Comparison of ENCODE assay signal across 20 mouse cellular contexts in genomic region chr16:92988000-92988399, GRCm38 (mm10).
DNase-seq lines count a peak whose midpoint lies in the region; ATAC-seq and TF ChIP-seq lines count a peak whose summit lies in the region.
"Had no signal": no experiment of that assay in that cellular context is flagged by ENCODE, and none has a peak within 500 bp of the region (broad histone marks: within the 10 kb centered on the region; RNA-seq: fewer than 3 reads in every experiment).

No protein-coding gene starts in this region.

- no peak overlapping the region for H3K27ac ChIP-seq in hindbrain, postnatal 0 days
- no peak overlapping the region for H3K27ac ChIP-seq in hindbrain, embryonic 11.5 days (ENCODE audit: low read depth, low read length)
- H3K27ac ChIP-seq in lung, postnatal 0 days (ENCODE audit: low read length): no peak overlapping the region
- no peak overlapping the region for H3K27ac ChIP-seq in kidney, embryonic 14.5 days (ENCODE audit: low read depth, low read length)
- H3K27ac ChIP-seq: hindbrain, embryonic 10.5 days; limb, embryonic 15.5 days; neural tube, embryonic 13.5 days had no signal

- peak; percentile 57 for TF ChIP-seq CTCF in hindbrain, postnatal 0 days (IDR thresholded peaks at IDR 0.05; ENCODE audit: low read depth)
- TF ChIP-seq CTCF in lung, postnatal 0 days (IDR thresholded peaks at IDR 0.05): peak; percentile 40

- H3K4me2 ChIP-seq in hindbrain, postnatal 0 days (ENCODE audit: low read depth, low read length): no peak overlapping the region
- no peak overlapping the region for H3K4me2 ChIP-seq in hindbrain, embryonic 11.5 days (replicated peaks; ENCODE audit: low read depth, low read length)
- H3K4me2 ChIP-seq in lung, postnatal 0 days (replicated peaks; ENCODE audit: low read depth, low read length): no peak overlapping the region
- no peak overlapping the region for H3K4me2 ChIP-seq in kidney, embryonic 14.5 days (replicated peaks; ENCODE audit: low read depth, low read length)
- H3K4me2 ChIP-seq: limb, embryonic 15.5 days; midbrain, embryonic 11.5 days; neural tube, embryonic 13.5 days had no signal

- peak; percentile 7 for DNase-seq in hindbrain, postnatal 0 days (ENCODE audit: low spot score)
- DNase-seq in hindbrain, embryonic 11.5 days (ENCODE audit: low spot score): no peak
- DNase-seq in lung, postnatal 0 days (ENCODE audit: low spot score): no peak
- no peak for DNase-seq in lung, postnatal 14 days
- peak; percentile 10 for DNase-seq in brain, adult 2 months (ENCODE audit: low read depth, low spot score)
- peak; percentile 11 for DNase-seq in splenic B cell, adult 2 months (ENCODE audit: low read depth, low spot score)
- DNase-seq: adrenal gland, adult 8-10 months; cerebellum, postnatal 10 days; embryo, embryonic 11 days; layer of hippocampus, postnatal 36 days; lung, postnatal 4 days; thymus, adult 18-20 months had no signal

- TF ChIP-seq EP300 in lung, postnatal 0 days (IDR thresholded peaks at IDR 0.05): no peak

- no peaks in the 10 kb centered on the region for H3K27me3 ChIP-seq in hindbrain, postnatal 0 days (ENCODE audit: insufficient read depth, low read length)
- no peaks in the 10 kb centered on the region for H3K27me3 ChIP-seq in hindbrain, embryonic 11.5 days (ENCODE audit: control insufficient read depth, insufficient read depth, low read length)
- no peaks in the 10 kb centered on the region for H3K27me3 ChIP-seq in lung, postnatal 0 days (replicated peaks; ENCODE audit: insufficient read depth, low read length)
- no peaks in the 10 kb centered on the region for H3K27me3 ChIP-seq in splenic B cell, adult 2 months (ENCODE audit: control insufficient read depth, insufficient read depth, low read length, poor library complexity, severe bottlenecking)
- no peaks in the 10 kb centered on the region for H3K27me3 ChIP-seq in kidney, embryonic 14.5 days (ENCODE audit: control insufficient read depth, insufficient read depth, low read length)
- H3K27me3 ChIP-seq: limb, embryonic 15.5 days; neural tube, embryonic 13.5 days had no signal

- WGBS in hindbrain, postnatal 0 days: 88% methylated on average over 3 of the region's 3 CpGs
- 76% methylated on average over 3 of the region's 3 CpGs for WGBS in hindbrain, embryonic 11.5 days
- 82% methylated on average over 3 of the region's 3 CpGs for WGBS in lung, postnatal 0 days
- WGBS in kidney, embryonic 14.5 days: 89% methylated on average over 3 of the region's 3 CpGs

- ATAC-seq in hindbrain, postnatal 0 days: no peak
- ATAC-seq in hindbrain, embryonic 11.5 days (ENCODE audit: low FRiP score): no peak
- no peak for ATAC-seq in lung, postnatal 0 days
- no peak for ATAC-seq in megakaryocyte-erythroid progenitor cell, adult 5-6 weeks (replicated peaks; ENCODE audit: low FRiP score, low TSS enrichment, poor library complexity, severe bottlenecking)
- no peak for ATAC-seq in kidney, embryonic 14.5 days (ENCODE audit: low FRiP score, low TSS enrichment)
- ATAC-seq: forebrain, embryonic 16.5 days; inflammation-experienced regulatory T-cells, adult 6 months had no signal

- H3K9me3 ChIP-seq in hindbrain, postnatal 0 days (ENCODE audit: low read length): no peaks in the 10 kb centered on the region
- no peaks in the 10 kb centered on the region for H3K9me3 ChIP-seq in hindbrain, embryonic 11.5 days (ENCODE audit: control insufficient read depth, low read length)
- H3K9me3 ChIP-seq in lung, postnatal 0 days (ENCODE audit: low read length): no peaks in the 10 kb centered on the region
- H3K9me3 ChIP-seq in kidney, embryonic 14.5 days (ENCODE audit: control insufficient read depth, low read length): no peaks in the 10 kb centered on the region
- H3K9me3 ChIP-seq: hindbrain, embryonic 10.5 days; limb, embryonic 15.5 days; neural tube, embryonic 13.5 days had no signal

- H3K36me3 ChIP-seq in hindbrain, postnatal 0 days (ENCODE audit: insufficient read depth, low read length): no peaks in the 10 kb centered on the region
- H3K36me3 ChIP-seq in hindbrain, embryonic 11.5 days (ENCODE audit: control insufficient read depth, insufficient read depth, low read length): no peaks in the 10 kb centered on the region
- H3K36me3 ChIP-seq in lung, postnatal 0 days (ENCODE audit: insufficient read depth, low read length): no peaks in the 10 kb centered on the region
- H3K36me3 ChIP-seq in splenic B cell, adult 2 months (ENCODE audit: control insufficient read depth, insufficient read depth, low read length, poor library complexity, severe bottlenecking): no peaks in the 10 kb centered on the region
- H3K36me3 ChIP-seq in kidney, embryonic 14.5 days (ENCODE audit: control insufficient read depth, insufficient read depth, low read length): no peaks in the 10 kb centered on the region
- H3K36me3 ChIP-seq: hindbrain, embryonic 10.5 days; limb, embryonic 15.5 days; neural tube, embryonic 13.5 days had no signal

- H3K4me1 ChIP-seq in hindbrain, postnatal 0 days (ENCODE audit: insufficient read depth, low read length): no peaks in the 10 kb centered on the region
- H3K4me1 ChIP-seq in hindbrain, embryonic 11.5 days (replicated peaks; ENCODE audit: control insufficient read depth, insufficient read depth, low read length): no peaks in the 10 kb centered on the region
- H3K4me1 ChIP-seq in lung, postnatal 0 days (ENCODE audit: insufficient read depth, low read depth, low read length): no peaks in the 10 kb centered on the region
- H3K4me1 ChIP-seq in kidney, embryonic 14.5 days (ENCODE audit: control insufficient read depth, insufficient read depth, low read length): no peaks in the 10 kb centered on the region

- H3K4me3 ChIP-seq in hindbrain, postnatal 0 days (ENCODE audit: low read length): no peak overlapping the region
- H3K4me3 ChIP-seq in hindbrain, embryonic 11.5 days (ENCODE audit: low read depth, low read length): no peak overlapping the region
- H3K4me3 ChIP-seq in lung, postnatal 0 days (ENCODE audit: low read depth, low read length): no peak overlapping the region
- H3K4me3 ChIP-seq in kidney, embryonic 14.5 days (ENCODE audit: low read length): no peak overlapping the region
- H3K4me3 ChIP-seq: hindbrain, embryonic 10.5 days; limb, embryonic 15.5 days; neural tube, embryonic 13.5 days had no signal

- H3K9ac ChIP-seq in hindbrain, postnatal 0 days (replicated peaks; ENCODE audit: low read length): no peak overlapping the region
- H3K9ac ChIP-seq in hindbrain, embryonic 11.5 days (ENCODE audit: low read depth, low read length): no peak overlapping the region
- H3K9ac ChIP-seq in lung, postnatal 0 days (replicated peaks; ENCODE audit: low read depth): no peak overlapping the region
- H3K9ac ChIP-seq in kidney, embryonic 14.5 days (ENCODE audit: low read depth, low read length): no peak overlapping the region
- H3K9ac ChIP-seq: limb, embryonic 15.5 days; neural tube, embryonic 13.5 days had no signal

Comparison
In these comparisons a context has a peak if more than half of its experiments do, and no peak if none do; other contexts are left out.
1. DNase-seq: peak in hindbrain, postnatal 0 days (single experiment), brain, adult 2 months (single experiment) and splenic B cell, adult 2 months (single experiment); none in hindbrain, embryonic 11.5 days (single experiment), lung, postnatal 0 days (single experiment) and lung, postnatal 14 days (single experiment).